Mouse (Mus musculus) urinary bladder, postnatal 4 days (tissue): Measurements from ENCODE around the gene Eef1g.

Source experiments
- DNase-seq, 2 experiments: peaks; one replicate each; pipeline ENCODE4 v3.0.0; 2021 to 2022; ENCODE audit warnings: low spot score in 2 of 2

Gene Eef1g

GRCm38 (mm10) chr19:8966590-8967372, at the start of gene Eef1g:
Gene Eef1g (plus strand): TSS chr19:8967041.
- peak; percentile 98 to 99 for DNase-seq

DNA sequence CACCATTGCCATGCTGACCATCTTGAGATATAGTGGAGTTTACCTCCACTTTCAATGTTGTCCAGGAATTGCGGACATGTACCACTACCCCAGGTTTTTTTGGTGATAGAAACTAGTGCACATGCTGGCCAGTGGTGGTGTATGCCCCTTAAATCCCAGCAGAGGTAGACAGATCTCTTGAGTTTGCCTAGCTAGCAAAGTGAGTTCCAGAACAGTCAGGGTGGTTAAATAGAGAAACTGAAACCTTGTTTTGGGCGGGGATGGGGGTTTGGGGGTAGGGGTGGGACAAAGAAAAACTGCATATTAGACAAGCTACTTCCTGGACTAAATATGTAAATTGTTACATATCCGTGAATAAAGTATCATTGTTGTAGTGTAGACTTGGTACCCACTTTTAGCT, 47.8 kb upstream of the Eef1g start:
- no peak for DNase-seq

DNA sequence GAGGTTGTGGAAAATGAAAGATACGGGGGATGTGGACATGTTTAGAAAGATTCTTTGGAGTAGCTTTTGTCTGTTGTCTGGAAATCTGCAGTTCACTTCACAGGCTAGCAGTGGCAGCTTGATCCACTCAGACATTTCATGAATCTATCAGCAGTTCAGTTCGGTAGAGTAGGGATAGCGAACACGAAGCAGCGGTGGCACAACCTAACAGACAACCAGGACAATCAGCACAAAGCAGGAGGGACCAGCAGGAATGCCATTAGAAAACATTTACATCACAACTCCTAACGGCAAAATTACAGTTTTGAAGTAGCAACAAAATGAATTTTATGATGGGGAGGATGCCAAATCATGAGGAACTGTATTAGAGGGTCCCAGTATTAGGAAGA, 47.2 kb upstream of the Eef1g start:
- peak in 1 of 2 experiments; percentile 19 for DNase-seq

DNA sequence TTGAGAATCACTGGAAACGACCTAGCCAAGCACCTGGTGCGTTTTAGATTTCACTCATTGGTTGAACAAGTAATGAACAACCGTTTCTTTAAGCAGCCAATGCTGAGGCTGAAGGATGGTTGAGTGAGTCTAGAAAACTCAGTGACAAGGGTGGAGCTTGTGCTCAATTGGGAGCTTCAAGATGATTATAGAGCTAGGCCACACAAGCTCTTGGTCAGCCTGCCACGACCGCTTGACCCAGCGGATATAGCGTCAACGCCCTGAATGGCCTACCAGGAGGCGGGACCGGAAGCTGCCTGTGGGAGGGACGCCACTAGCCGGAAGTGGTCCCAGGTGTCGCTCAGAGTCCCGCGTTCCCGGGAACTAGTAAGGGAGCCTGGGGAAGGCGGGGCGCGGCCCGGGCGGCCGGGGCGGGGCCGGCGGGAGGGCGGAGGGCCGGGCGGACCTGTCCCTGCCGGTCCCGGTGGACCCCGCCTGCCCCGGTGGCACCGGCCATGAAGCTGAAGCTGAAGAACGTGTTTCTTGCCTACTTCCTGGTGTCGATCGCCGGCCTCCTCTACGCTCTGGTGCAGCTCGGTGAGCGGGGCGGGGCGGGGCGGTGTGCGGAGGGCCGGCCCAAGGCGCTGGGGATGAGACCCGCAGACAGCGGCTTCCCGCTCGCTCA, 46.6 kb upstream of the Eef1g start, which contains the start of gene B3gat3:
TSS of gene B3gat3 (plus strand) at position 302 of the 664 bp plus-strand sequence.
- peak; percentile 93 to 94 for DNase-seq

DNA sequence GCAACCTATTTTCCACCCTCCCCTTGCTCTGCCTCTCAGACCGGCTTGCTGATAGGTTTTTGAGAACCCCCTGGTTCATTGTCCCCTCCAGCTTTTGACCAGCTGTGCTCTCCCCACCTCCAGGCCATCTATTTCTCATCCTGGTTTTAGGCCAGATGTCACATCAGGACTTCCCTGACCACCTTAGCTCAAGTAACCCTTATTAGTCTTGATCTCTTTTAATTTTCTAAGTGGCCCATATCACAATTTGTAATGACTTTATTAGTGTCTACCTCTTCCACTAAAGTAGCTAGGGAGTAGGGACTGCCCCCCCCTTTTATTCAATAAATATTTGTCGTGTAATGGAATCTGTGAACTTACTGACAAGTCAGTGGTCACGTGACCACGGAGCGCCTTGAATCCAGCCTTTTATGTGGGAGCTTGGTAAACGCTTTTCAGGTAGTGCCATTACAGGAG, 46.0 kb upstream of the Eef1g start:
- no peak for DNase-seq

DNA sequence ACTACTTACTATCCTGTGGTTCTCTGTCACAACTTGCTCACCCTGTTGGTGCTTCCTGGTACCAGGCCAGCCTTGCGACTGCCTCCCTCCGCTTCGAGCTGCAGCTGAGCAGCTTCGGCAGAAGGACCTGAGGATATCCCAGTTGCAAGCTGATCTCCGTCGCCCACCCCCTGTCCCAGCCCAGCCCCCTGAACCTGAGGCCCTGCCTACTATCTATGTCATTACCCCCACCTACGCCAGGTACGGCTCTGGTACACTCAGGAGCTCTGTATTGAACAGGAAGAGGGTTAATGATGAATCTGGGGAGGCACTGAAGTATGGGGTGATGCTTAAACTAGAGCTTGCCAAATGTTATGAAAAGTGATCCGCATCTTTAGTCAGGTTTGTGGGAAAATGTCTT, 45.1 kb upstream of the Eef1g start:
- no peak for DNase-seq

DNA sequence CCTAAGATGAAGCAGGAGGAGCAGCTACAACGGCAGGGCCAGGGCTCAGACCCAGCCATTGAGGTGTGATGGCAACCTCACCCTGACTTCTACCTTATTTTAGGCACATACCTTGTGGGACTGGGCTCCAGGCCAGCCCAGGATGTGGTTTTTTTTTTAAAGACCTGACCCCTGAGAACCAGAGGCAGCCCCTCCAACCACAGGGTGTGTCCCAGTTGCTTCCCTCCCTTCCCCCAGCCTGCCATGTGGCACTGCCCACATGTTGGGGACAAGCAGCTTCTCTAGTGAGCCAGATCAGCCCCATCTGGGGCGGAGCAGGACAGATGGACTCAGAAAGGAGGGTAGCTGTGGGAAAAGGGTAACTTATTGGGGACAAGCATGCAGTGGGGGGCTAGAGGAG, 40.1 kb upstream of the Eef1g start:
- DNase-seq, result no peak

- DNase-seq, result no peak
Measured at GRCm38 (mm10) chr19:8927891-8928525, 38.8 kb upstream of the Eef1g start.

- DNase-seq, result no peak
Measured at GRCm38 (mm10) chr19:8928689-8929223, 38.1 kb upstream of the Eef1g start.

- peak; percentile 83 to 86 for DNase-seq
Measured at GRCm38 (mm10) chr19:8929224-8930088, 37.4 kb upstream of the Eef1g start, which contains the start of the genes Rom1 and Eml3. Gene Rom1 (minus strand): TSS chr19:8929356. Gene Eml3 (plus strand): TSS chr19:8929552.

DNA sequence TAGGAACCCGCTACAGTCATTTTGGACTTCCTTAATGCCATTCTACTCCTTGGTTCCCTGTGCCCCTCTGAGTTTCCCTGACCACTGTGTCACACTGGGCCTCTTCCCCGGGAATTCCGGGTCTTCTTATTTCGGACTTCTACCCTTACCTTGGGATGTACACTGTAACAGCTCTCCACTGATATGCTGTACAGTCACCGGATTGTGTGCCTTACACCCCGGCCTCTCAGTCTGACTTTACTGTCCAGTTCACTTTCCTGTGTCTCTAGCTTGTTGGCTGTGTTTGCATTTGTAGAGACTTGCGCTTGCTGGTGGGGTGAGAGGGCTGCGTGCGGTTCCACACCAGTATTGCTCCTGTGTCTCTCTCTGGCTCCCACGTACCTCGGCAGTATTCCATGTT, 36.7 kb upstream of the Eef1g start:
- no peak for DNase-seq

GRCm38 (mm10) chr19:8930771-8931170, 36.1 kb upstream of the Eef1g start:
- DNase-seq, result no peak

- no peak for DNase-seq
Measured at GRCm38 (mm10) chr19:8936736-8937135, 30.1 kb upstream of the Eef1g start.

GRCm38 (mm10) chr19:8940526-8941133, 26.2 kb upstream of the Eef1g start:
- DNase-seq, result no peak

- DNase-seq, result no peak
Measured at GRCm38 (mm10) chr19:8941136-8941514, 25.7 kb upstream of the Eef1g start.

- DNase-seq, result peak; percentile 96 to 98
Measured at GRCm38 (mm10) chr19:8941515-8942217, 25.2 kb upstream of the Eef1g start, which contains the start of gene Mta2. Gene Mta2 (plus strand): TSS chr19:8941875.

GRCm38 (mm10) chr19:8942276-8942964, 24.4 kb upstream of the Eef1g start:
- DNase-seq, result no peak

- no peak for DNase-seq
Measured at GRCm38 (mm10) chr19:8943047-8943446, 23.8 kb upstream of the Eef1g start.

DNA sequence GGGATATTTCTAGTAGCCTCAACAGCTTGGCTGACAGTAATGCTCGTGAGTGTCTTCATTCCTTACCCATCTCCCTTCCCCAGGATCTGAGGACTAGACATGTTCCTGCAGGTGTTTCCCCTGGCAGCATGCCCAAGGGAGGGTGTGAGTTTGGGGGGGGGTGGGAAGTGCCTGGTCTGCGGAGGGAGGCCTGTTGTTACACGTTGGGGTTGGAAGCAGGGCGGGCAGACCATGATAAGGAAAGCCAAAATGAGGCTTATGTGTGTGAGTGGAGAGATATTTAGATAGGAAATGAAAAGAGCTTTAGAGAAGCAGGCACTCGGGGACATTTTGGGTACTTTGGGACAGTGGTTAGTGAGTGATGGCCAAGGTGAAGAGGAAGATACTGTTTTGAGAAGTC, 22.8 kb upstream of the Eef1g start:
- no peak for DNase-seq
